Mouse (Mus musculus) midbrain, embryonic 16.5 days (tissue): Measurements from ENCODE around the gene Kctd3. TPM values are rescaled to one million over a fixed set of nuclear protein-coding genes. Genes with fewer than 3 reads are reported as not detected.

ENCODE experiments used
- ATAC-seq: fragments of 200-750 bp; cut with Nextera tagmentation; 2 replicates; pipeline ENCODE4 v1.8.0; 2017; ENCODE audit warnings: moderate TSS enrichment
- H3K27ac ChIP-seq: fragments of 300-500 bp; sonication (generic); 2 replicates; pipeline ENCODE4 v1.5.1; 2014; ENCODE audit warnings: mild to moderate bottlenecking, low read length, mixed read lengths
- H3K27me3 ChIP-seq: fragments of 300-500 bp; sonication (generic); 2 replicates; pipeline ENCODE4 v1.6.1; 2014; ENCODE audit warnings: low read depth, low read length, mixed read lengths; ENCODE audit not compliant: control insufficient read depth, insufficient read depth
- H3K36me3 ChIP-seq: fragments of 300-500 bp; sonication (generic); 2 replicates; pipeline ENCODE4 v1.6.1; 2014; ENCODE audit warnings: mild to moderate bottlenecking, low read length, moderate library complexity, mixed read lengths; ENCODE audit not compliant: control insufficient read depth, insufficient read depth
- H3K4me1 ChIP-seq: fragments of 300-500 bp; sonication (generic); 2 replicates; pipeline ENCODE4 v1.6.1; 2014; ENCODE audit warnings: mild to moderate bottlenecking, low read length, mixed read lengths; ENCODE audit not compliant: control insufficient read depth, insufficient read depth
- H3K4me2 ChIP-seq: fragments of 300-500 bp; sonication (generic); 2 replicates; pipeline ENCODE4 v1.6.1; 2014; ENCODE audit warnings: mild to moderate bottlenecking, low read length, mixed read lengths
- H3K4me3 ChIP-seq: fragments of 300-500 bp; sonication (generic); 2 replicates; pipeline ENCODE4 v1.5.1; 2014; ENCODE audit warnings: low read depth, mild to moderate bottlenecking, low read length, moderate library complexity, mixed read lengths
- H3K9ac ChIP-seq: fragments of 300-500 bp; sonication (generic); 2 replicates; pipeline ENCODE4 v1.6.1; 2014; ENCODE audit warnings: low read depth, low read length, mixed read lengths
- H3K9me3 ChIP-seq: fragments of 300-500 bp; sonication (generic); replicated peaks from 2 replicates; pipeline ENCODE4 v1.6.1; 2014; ENCODE audit warnings: mild to moderate bottlenecking, low read length, mixed read lengths; ENCODE audit not compliant: control insufficient read depth, poor library complexity, severe bottlenecking
- WGBS: fragments of 180-500 bp; shearing (Covaris S2); extraction: QIAGEN DNeasy Blood & Tissue Kit; methylation state at CpG from one replicate; pipeline ENCODE4 v1.1.7; 2014; 5-methylcytosine and 5-hydroxymethylcytosine counted together
- polyA plus RNA-seq: library from polyadenylated mRNA; unstranded; fragments of >200 nt; fragmentation: Nextera tagmentation; extraction: Ambion mirVana; gene quantifications from 2 replicates; pipeline ENCODE4 v1.2.1, GENCODE M21; 2015

Kctd3 gene
- polyA plus RNA-seq, 1 experiment from 2014 or later = 49.6 TPM

GRCm38 (mm10) chr1:189022925-189023700 is 15.5 kb upstream of the Kctd3 start:
- no peak for ATAC-seq
- 46% methylated on average over 7 of the region's 7 CpGs for WGBS
- Histone ChIP-seq H3K27ac (no peak overlapping the region), H3K36me3 (no peaks in the 10 kb centered on the region), H3K4me2 (no peak overlapping the region), H3K27me3 (no peaks in the 10 kb centered on the region), H3K4me1 (no peaks in the 10 kb centered on the region), H3K4me3 (no peak overlapping the region), H3K9ac (no peak overlapping the region), H3K9me3 (no peaks in the 10 kb centered on the region)

- no peaks in the 10 kb centered on the region for H3K9me3 ChIP-seq
- H3K36me3 ChIP-seq = no peaks in the 10 kb centered on the region
- no peak overlapping the region for H3K4me3 ChIP-seq
- no peak overlapping the region for H3K27ac ChIP-seq
- H3K4me2 ChIP-seq = no peak overlapping the region
- H3K27me3 ChIP-seq = 0 out of 2 replicates have a peak, but pooled peaks cover 3% of the 10 kb centered on the region
- 64% methylated on average over 2 of the region's 2 CpGs for WGBS
- no peak for ATAC-seq
- no peak overlapping the region for H3K9ac ChIP-seq
- H3K4me1 ChIP-seq = peaks cover 5% of the 10 kb centered on the region
These were observed 7.7 kb upstream of the Kctd3 start for GRCm38 (mm10) chr1:189015372-189015771.

- Histone ChIP-seq H3K36me3 (no peaks in the 10 kb centered on the region), H3K27me3 (0 out of 2 replicates have a peak, but pooled peaks cover 3% of the 10 kb centered on the region), H3K4me1 (peaks cover 5% of the 10 kb centered on the region), H3K4me2 (peak overlapping the region; percentile 28), H3K4me3 (no peak overlapping the region), H3K27ac (no peak overlapping the region), H3K9ac (no peak overlapping the region), H3K9me3 (no peaks in the 10 kb centered on the region)
- ATAC-seq = no peak
- 13% methylated on average over 4 of the region's 4 CpGs for WGBS
These were observed 5.9 kb upstream of the Kctd3 start for GRCm38 (mm10) chr1:189013587-189013921.

DNA sequence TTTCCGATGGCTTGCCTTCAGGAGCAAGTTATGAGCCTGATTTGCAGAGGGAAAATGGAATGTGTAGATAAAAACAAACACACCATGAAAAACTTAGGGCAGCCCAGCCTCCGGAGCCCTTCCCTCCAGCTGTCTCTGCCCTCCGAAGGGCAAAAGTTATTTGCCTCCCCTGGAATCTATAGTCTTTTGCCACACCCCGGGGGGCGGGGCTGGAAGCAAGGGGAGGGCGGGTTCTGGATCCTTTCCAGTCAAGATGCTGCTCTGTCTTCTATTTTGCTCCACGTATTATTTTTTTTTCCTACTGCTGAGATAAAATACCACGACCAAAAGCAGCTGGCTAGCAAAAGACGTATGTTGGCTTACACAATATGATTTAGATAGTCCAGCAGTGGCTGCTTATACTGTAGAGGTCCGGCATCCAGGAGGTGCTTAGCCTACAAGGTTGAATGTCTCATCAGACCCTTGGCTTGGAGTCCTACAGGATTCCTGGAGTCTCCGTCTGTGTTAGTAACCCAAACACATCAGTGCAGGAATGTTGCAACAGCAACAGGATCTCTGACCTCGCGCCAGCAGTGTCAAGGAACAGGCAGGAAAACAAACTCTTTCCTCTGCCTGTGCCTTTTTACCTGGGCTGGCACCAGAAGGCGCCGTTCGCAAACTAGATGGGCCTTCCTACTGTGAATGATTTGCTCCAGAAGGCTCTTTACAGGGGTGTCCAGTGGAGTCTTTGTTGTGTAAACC is 5.4 kb upstream of the Kctd3 start:
- ATAC-seq = no peak
- 11% methylated on average over 16 of the region's 16 CpGs for WGBS
- H3K27me3 ChIP-seq = 0 out of 2 replicates have a peak, but pooled peaks cover 3% of the 10 kb centered on the region
- H3K9me3 ChIP-seq = no peaks in the 10 kb centered on the region
- no peaks in the 10 kb centered on the region for H3K36me3 ChIP-seq
- H3K4me3 ChIP-seq = no peak overlapping the region
- no peak overlapping the region for H3K9ac ChIP-seq
- H3K27ac ChIP-seq = no peak overlapping the region
- peak overlapping the region; percentile 28 for H3K4me2 ChIP-seq
- H3K4me1 ChIP-seq = peaks cover 5% of the 10 kb centered on the region

DNA sequence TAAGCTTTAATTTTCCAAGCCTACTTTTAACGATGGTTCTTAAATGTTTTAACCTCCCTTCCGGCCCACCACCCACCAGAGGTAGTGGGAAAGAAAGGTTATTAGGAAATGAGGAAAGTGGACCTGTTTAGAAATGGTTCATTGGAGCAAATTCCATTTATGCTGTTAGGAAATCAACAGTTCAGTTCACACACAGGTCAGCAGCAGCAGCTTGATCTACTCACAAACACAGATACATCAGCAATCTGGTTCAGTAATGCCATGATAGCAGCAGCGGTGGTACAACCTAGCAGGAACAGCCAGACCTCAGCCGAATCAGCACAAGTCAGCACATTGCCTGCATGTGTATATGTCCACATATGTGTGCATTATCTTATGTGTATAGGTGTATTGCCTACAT is 3.0 kb upstream of the Kctd3 start:
- no peak overlapping the region for H3K9ac ChIP-seq

GRCm38 (mm10) chr1:189007980-189008324 is 311 bp upstream of the Kctd3 start:
- Histone ChIP-seq H3K9ac (peak overlapping the region; percentile 93; the same call in 1 of the 2 replicates), H3K27me3 (0 out of 2 replicates have a peak, but pooled peaks cover under 1% of the 10 kb centered on the region), H3K27ac (0 out of 2 replicates have a peak overlapping the region, but pooled peaks have one; percentile 5), H3K36me3 (no peaks in the 10 kb centered on the region), H3K4me2 (peak overlapping the region; percentile 49), H3K9me3 (no peaks in the 10 kb centered on the region), H3K4me3 (peak overlapping the region; percentile 99), H3K4me1 (peaks cover 25% of the 10 kb centered on the region)
- WGBS = 45% methylated on average over 7 of the region's 7 CpGs
- no peak; the same call in none of the 2 replicates for ATAC-seq

More for the DNA sequence above, 3.0 kb upstream of the Kctd3 start:
- no peak for ATAC-seq
- Histone ChIP-seq H3K27me3 (0 out of 2 replicates have a peak, but pooled peaks cover 3% of the 10 kb centered on the region), H3K4me1 (peaks cover 18% of the 10 kb centered on the region), H3K4me2 (no peak overlapping the region), H3K36me3 (no peaks in the 10 kb centered on the region), H3K9me3 (no peaks in the 10 kb centered on the region), H3K4me3 (no peak overlapping the region), H3K27ac (no peak overlapping the region)
- 94% methylated on average over 4 of the region's 4 CpGs for WGBS

DNA sequence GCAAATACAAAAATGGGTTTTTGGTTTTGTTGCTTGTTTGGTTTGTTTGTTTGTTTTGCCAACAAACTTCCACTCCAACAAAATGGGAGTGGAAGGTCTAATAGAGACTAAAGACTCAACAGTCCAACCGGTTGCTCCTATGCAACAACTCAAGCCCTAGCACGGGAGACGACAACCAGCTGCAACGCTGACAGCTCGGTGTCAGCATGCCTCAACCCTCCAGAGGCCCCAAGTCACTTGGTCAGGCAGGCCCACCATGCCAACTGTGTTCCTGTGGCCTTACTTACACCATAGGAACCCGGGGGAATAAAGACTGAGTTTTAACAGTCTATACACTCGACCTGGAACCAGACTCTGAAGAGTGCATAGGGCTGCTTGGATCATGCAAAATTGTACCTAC is 815 bp downstream of the Kctd3 start:
- Histone ChIP-seq H3K27ac (no peak overlapping the region), H3K4me1 (peaks cover 25% of the 10 kb centered on the region), H3K9me3 (no peaks in the 10 kb centered on the region), H3K27me3 (no peaks in the 10 kb centered on the region), H3K4me3 (peak overlapping the region; percentile 99), H3K4me2 (peak overlapping the region; percentile 94), H3K9ac (peak overlapping the region; percentile 93), H3K36me3 (no peaks in the 10 kb centered on the region)
- no peak for ATAC-seq
- WGBS = 5% methylated on average over 7 of the region's 7 CpGs

DNA sequence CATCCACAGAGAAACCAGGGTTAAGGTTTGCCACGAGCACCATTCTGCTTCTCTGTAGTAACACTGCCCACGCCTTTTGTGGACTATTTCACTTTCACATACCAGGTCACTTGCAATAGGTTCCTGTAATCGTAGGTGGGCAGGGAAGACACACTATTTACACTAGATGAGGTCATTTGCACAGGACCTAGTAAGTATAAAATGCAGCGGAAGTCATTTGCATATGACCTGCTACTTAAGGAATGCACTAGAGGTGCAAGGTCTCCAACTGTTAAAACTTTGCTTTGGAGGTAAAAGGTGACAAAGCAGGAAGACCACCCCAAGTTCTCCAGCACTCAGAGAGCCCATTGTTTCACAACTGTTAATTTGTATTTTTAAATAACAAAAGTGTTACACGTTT is 1.4 kb downstream of the Kctd3 start:
- Histone ChIP-seq H3K9me3 (no peaks in the 10 kb centered on the region), H3K27ac (no peak overlapping the region), H3K9ac (no peak overlapping the region), H3K4me2 (peak overlapping the region; percentile 94), H3K36me3 (no peaks in the 10 kb centered on the region), H3K27me3 (no peaks in the 10 kb centered on the region), H3K4me1 (peaks cover 25% of the 10 kb centered on the region), H3K4me3 (peak overlapping the region; percentile 99; the same call in 1 of the 2 replicates)
- 75% methylated on average over 5 of the region's 5 CpGs for WGBS
- no peak for ATAC-seq

DNA sequence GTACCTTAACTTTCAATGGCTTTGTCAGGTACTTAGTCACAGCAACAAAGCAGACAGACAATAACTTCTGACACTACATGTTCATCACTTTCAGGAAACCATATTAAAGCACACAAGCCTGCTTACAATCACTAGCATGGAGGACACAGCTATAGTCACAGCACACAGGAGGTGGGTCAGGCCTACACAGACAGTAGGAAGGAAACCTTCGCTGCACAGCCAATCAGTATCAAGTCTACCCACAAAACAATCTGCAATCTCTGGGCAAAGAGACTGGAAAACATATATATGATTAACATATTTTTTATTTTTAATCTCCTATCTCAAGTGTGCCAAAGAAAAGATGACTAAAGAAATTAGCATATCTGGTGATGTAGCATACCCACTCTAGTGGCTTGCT is 2.9 kb downstream of the Kctd3 start:
- WGBS = 97% methylated on average over 1 of the region's 1 CpGs

More for the DNA sequence above, 2.9 kb downstream of the Kctd3 start:
- Histone ChIP-seq H3K36me3 (no peaks in the 10 kb centered on the region), H3K27me3 (no peaks in the 10 kb centered on the region), H3K4me3 (no peak overlapping the region), H3K4me2 (no peak overlapping the region), H3K9me3 (no peaks in the 10 kb centered on the region), H3K27ac (no peak overlapping the region), H3K4me1 (peaks cover 25% of the 10 kb centered on the region), H3K9ac (no peak overlapping the region)
- ATAC-seq = no peak
